Mouse (Mus musculus): ENCODE results near the gene H1f0.
A peak's percentile ranks its signal among the peaks of the same experiment; 100 is the strongest.

Gene H1f0

GRCm38 (mm10) chr15:79028237-79028738, at the start of gene H1f0:
TSS of gene H1f0 (plus strand) at chr15:79028450.
- peak; percentile 95 to 96 for DNase-seq (ENCODE audit: low spot score in 2 of 2)

- DNase-seq (ENCODE audit: low spot score in 2 of 2) = peak in 1 of 2 experiments; percentile 47
Observed at GRCm38 (mm10) chr15:78978875-78979274, 49.4 kb upstream of the H1f0 start.

GRCm38 (mm10) chr15:78980084-78980483, 48.2 kb upstream of the H1f0 start:
- DNase-seq (ENCODE audit: low spot score in 2 of 2) = no peak

- DNase-seq (ENCODE audit: low spot score in 2 of 2) = peak; percentile 78 to 84
Observed at GRCm38 (mm10) chr15:78982658-78983435, 45.4 kb upstream of the H1f0 start.

- DNase-seq (ENCODE audit: low spot score in 2 of 2) = no peak
Observed at GRCm38 (mm10) chr15:78983436-78984285, 44.6 kb upstream of the H1f0 start.

- no peak for DNase-seq (ENCODE audit: low spot score in 2 of 2)
Observed at GRCm38 (mm10) chr15:78984286-78984778, 43.9 kb upstream of the H1f0 start.

- no peak for DNase-seq (ENCODE audit: low spot score in 2 of 2)
Observed at GRCm38 (mm10) chr15:78986536-78987220, 41.6 kb upstream of the H1f0 start.

- DNase-seq (ENCODE audit: low spot score in 2 of 2) = peak; percentile 94 to 95
Observed at GRCm38 (mm10) chr15:78988499-78988971, 39.7 kb upstream of the H1f0 start.

GRCm38 (mm10) chr15:78989152-78990092, 38.8 kb upstream of the H1f0 start:
- no peak for DNase-seq (ENCODE audit: low spot score in 2 of 2)

- DNase-seq (ENCODE audit: low spot score in 2 of 2) = no peak
Observed at GRCm38 (mm10) chr15:78990093-78990463, 38.2 kb upstream of the H1f0 start.

GRCm38 (mm10) chr15:78990970-78991525, 37.2 kb upstream of the H1f0 start:
- no peak for DNase-seq (ENCODE audit: low spot score in 2 of 2)

GRCm38 (mm10) chr15:78992235-78992634, 36.0 kb upstream of the H1f0 start:
- DNase-seq (ENCODE audit: low spot score in 2 of 2) = no peak

- no peak for DNase-seq (ENCODE audit: low spot score in 2 of 2)
Observed at GRCm38 (mm10) chr15:78992925-78993324, 35.3 kb upstream of the H1f0 start.

GRCm38 (mm10) chr15:78995916-78996315, 32.3 kb upstream of the H1f0 start:
- no peak for DNase-seq (ENCODE audit: low spot score in 2 of 2)

- DNase-seq (ENCODE audit: low spot score in 2 of 2) = no peak
Observed at GRCm38 (mm10) chr15:78996663-78997062, 31.6 kb upstream of the H1f0 start.

GRCm38 (mm10) chr15:78998348-78998747, 29.9 kb upstream of the H1f0 start:
- DNase-seq (ENCODE audit: low spot score in 2 of 2) = no peak

GRCm38 (mm10) chr15:78999586-78999985, 28.7 kb upstream of the H1f0 start:
- DNase-seq (ENCODE audit: low spot score in 2 of 2) = no peak

GRCm38 (mm10) chr15:79000357-79000791, 27.9 kb upstream of the H1f0 start:
- no peak for DNase-seq (ENCODE audit: low spot score in 2 of 2)

GRCm38 (mm10) chr15:79001559-79001958, 26.7 kb upstream of the H1f0 start:
- no peak for DNase-seq (ENCODE audit: low spot score in 2 of 2)

- DNase-seq (ENCODE audit: low spot score in 2 of 2) = no peak
Observed at GRCm38 (mm10) chr15:79002036-79002435, 26.2 kb upstream of the H1f0 start.

All from right cerebral cortex, postnatal 10 days (tissue).